Mouse (Mus musculus) cerebral cortex, adult 2 months (tissue): ENCODE data around the gene Krtap19-5.

Source experiments
- WGBS: fragments of 180-500 bp; shearing (Covaris S2); methylation state at CpG from one replicate; pipeline ENCODE4 v1.1.7; 2018; 5-methylcytosine and 5-hydroxymethylcytosine counted together

Krtap19-5 gene

DNA sequence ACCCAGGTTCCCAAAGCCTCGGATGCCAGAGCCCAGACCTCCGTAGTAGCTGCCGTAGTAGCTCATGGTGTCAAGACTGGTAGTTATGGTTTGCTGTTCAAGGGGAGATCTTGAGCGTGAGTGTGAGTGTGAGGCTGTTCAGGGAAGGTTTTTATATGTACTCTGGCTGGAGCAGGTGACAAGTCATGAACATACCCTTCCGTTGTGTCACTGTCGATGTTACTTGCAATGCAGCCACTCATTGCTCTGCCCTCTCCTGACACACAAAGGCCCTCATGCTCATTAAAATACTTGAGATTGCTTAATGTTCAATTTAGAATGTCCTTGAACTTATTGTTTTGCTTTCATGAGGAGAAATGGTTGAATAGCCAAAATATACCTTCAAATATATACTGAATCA, at the start of gene Krtap19-5:
Gene Krtap19-5, minus strand, starts transcription at position 101 of the 400 bp plus-strand sequence.
- 95% methylated on average over 6 of the region's 6 CpGs for WGBS

DNA sequence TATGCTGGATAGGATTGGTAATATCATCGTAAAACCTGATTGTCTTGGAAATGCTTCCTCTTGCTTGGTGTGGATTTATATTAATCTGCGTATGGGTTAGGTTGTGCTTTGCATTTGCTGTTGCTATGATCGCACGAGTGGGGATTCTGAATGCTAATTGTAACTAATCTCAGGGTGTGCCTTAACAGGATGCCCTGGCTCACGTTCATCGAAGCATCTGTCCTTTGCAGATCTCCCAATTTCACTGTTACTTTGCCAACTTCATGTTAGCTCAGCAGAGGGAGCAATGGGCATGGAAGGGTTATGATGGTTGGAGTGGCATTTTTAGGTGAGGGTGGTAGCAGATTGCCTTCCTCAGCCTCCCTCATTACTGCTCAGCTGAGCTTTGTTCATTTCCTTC, 44.8 kb upstream of the Krtap19-5 start:
- WGBS: 61% methylated on average over 6 of the region's 6 CpGs

DNA sequence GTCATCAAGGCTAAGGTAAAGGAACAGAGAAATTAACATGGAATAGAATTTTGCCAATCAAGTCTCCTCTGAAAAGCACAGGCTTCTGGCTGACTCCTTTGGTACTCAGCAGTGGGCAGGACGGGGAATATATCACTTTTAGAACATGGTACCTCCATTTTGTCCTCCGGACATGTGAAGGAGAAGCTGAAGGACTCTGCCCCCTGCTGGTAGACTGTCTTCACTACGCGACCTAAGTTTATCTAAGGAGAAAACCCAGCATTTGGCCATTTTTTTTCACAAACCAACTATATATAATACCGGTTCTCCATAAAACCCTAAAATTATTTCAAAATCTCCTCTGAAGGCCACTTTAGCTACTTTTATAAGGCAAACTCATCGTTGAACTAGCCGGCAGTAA, 42.0 kb upstream of the Krtap19-5 start:
- WGBS: 81% methylated on average over 7 of the region's 7 CpGs

DNA sequence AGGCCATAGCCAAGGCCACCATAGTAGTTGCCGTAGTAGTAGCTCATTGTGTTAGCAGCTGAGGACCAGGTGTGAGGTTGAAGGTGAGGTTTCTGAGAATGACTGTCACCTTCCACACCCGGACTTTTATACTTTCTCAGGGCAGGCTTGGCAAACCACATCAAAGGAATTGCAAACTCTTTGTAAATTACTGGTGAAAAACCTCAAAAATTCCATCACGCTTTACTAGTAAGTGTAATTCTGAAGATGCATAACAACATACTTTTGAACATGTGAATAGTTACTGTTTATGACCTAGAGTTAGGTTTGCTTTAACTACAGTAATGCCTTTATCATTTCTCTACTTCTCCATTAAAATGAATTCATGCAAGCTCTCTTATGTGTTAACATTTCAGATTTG, 35.9 kb upstream of the Krtap19-5 start, which contains the start of gene Krtap19-9b:
Gene Krtap19-9b, minus strand, starts transcription at position 101 of the 400 bp plus-strand sequence.
- 90% methylated on average over 3 of the region's 3 CpGs for WGBS

DNA sequence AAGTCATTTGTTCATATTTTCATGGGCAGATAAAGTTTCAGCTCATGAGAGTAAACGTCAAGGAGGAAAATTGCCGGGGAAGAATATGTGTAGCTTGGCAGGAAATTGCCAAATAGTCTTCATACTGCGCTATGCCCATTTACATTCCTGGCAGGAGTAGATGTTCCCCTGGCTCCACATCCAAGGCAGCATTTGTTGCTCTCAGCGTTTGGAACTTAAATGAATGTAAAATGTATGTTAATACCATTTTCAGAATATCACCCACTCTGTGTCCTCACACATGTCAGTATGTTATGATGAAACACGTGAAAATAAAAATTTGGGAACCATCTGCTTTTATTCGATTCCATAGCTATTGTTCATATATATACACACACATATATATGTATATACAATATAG, 9.4 kb downstream of the Krtap19-5 start:
- WGBS: 54% methylated on average over 6 of the region's 6 CpGs

DNA sequence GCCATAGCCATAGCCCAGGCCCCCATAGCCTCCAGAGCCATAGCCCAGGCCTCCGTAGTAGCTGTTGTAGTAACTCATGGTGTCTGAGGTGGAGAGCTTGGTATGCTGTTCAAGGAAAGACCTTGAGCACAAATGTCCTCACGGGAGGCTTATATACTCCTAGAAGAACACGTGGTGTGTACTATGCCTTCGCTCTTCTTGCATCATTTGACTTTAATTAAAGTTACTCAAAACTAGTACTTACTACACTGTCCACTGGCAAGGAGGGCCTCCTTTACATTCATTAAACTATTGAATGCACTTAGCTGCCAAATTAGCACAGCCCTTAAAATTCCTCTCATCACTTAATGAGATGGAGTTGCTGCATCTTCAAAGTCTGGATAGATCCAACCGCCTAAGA, 11.3 kb downstream of the Krtap19-5 start, which contains the start of gene Krtap19-4:
Gene Krtap19-4, minus strand, starts transcription at position 101 of the 400 bp plus-strand sequence.
- WGBS: 84% methylated on average over 5 of the region's 5 CpGs

DNA sequence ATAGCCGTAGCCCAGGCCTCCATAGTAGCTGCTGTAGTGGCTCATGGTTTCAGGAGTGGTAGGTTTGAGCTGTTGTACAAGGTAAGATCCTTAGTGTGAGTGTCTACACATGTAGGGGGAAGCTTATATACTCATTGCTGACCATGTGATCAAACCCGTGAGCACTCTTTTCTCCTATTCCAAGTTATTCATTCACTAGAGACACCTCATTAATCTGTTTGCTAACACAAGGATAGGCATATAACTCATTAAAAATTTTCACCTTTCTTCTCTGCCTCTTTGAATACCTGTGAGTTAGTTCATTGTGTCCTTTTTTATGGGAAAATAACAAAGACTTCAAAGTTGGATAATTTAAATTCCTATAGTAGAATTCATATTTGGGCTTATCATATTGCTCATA, 18.3 kb downstream of the Krtap19-5 start, which contains the start of gene Krtap19-3:
Gene Krtap19-3, minus strand, starts transcription at position 101 of the 400 bp plus-strand sequence.
- 89% methylated on average over 2 of the region's 2 CpGs for WGBS

DNA sequence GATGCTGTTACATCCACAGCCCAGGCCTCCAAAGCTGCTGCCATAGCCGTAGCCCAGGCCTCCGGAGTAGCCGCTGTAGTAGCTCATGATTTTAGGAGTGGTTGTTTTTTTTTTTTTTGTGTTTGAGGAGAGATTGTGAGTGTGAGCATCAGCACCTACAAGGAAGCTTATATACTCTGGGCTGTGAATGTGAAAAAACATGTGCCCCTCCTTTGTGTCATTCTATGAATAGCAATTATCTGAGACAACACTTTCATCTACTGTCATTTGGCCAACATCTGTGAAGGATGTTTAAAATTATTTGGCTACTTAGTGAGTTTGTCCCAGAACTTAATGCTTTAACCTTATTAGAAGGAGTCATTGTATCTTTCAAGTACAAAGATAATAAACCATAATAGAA, 22.1 kb downstream of the Krtap19-5 start, which contains the start of gene Krtap19-2:
Gene Krtap19-2, minus strand, starts transcription at position 101 of the 400 bp plus-strand sequence.
- WGBS: 96% methylated on average over 3 of the region's 3 CpGs

DNA sequence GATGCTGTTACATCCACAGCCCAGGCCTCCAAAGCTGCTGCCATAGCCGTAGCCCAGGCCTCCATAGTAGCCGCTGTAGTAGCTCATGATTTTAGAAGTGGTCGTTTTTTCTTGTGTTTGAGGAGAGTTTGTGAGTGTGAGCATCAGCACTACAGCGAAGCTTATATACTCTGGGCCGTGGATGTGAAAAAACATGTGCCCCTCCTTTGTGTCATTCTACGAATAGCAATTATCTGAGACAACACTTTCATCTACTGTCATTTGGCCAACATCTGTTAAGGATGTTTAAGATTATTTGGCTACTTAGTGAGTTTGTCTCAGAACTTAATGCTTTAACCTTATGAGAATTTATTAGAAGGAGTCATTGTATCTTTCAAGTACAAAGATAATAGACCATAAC, 26.9 kb downstream of the Krtap19-5 start, which contains the start of gene Krtap19-1:
Gene Krtap19-1, minus strand, starts transcription at position 101 of the 400 bp plus-strand sequence.
- WGBS: 88% methylated on average over 6 of the region's 6 CpGs

DNA sequence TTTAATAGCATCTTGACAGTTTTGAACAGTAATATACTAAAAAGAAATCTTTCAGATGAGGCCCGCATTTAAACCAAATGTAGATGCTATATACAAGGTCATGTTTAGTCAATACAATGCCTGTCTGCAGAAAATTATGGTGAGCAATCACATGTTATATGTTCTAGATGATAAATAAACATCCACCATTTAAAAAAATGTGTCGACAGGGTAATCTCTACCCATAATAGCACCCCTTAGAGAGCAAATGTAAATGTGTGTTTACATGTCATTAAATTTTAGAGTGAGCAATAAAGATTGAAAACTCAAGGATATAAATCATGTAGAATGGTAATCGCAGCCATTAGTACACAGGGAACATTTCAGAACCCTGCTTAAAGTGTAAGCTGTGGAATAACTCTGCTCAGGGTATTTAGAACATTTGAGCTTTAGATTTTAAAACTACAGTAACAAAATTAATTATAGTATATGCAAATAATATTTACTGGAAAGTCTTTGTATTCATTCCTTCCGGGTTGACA, 31.3 kb downstream of the Krtap19-5 start:
- 92% methylated on average over 4 of the region's 4 CpGs for WGBS

DNA sequence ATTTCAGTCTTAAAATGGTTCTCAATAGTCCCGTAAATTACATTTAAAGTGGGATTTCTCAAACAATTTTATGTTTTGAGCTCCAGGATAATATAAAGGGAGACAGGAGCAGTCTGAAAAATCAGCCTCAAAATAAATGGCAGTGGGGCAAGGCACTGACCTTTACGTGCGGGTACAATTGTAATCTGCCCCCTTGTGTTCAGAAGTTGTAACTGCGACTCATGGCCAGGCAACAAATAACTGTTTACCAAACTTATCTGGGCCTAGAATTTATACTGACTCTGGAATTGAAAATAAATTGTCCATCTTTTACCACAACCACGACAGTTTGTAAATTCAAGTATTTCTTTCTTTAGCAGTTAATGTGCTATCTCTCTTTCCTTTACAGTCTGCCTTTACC, 44.8 kb downstream of the Krtap19-5 start:
- 24% methylated on average over 5 of the region's 5 CpGs for WGBS

DNA sequence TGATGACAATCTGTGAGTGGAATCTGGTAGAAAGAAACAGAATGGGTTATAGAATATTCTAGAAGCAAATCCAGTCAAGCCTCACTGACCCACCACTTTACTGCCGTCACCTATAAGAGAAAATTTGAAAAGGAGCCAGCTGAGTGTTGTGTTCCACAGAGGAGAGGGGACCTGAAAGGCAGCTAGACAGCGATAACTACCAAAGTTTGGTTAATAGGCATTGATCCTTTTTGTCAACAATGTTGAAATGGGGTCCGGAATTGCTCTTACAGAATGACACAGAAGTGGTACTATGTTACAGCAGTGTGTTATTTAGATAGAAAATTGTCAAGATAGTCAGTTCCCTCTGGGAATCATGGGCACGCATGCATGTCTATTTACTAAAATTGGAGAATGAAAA, 47.7 kb downstream of the Krtap19-5 start:
- 88% methylated on average over 4 of the region's 4 CpGs for WGBS

DNA sequence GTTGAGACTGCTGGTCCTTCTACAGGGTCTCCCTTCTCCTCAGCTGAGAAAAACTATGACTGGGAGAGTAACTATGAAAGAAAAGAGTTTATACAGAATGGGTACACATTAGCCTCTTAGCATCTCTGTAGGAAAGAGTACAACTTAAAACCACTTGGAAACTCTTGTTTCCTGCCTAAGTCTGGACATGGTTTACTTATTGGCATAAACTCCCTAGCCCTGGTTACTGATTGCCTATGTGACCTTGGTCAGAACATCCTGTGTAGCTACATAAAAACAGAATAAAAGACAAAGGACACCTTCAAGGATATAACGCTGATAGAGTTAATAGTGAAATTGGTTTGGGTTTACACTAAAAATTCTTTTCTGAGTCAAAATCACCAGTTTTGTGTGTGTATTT, 48.9 kb downstream of the Krtap19-5 start:
- WGBS: 98% methylated on average over 1 of the region's 1 CpGs
